Mouse (Mus musculus): ENCODE measurements at regions not wholly inside any gene's neighbourhood (a gene's known extent, or its start where the extent isn't known, plus 50 kb on each side); places are given as distances from the start of the nearest gene placed in this dataset.
"Not testable (repeated sequence)": the region's sequence is repeated elsewhere in the genome, so short reads cannot be mapped to it uniquely, and the experiment has no call there.

- H3K36me3 ChIP-seq (replicated peaks; ENCODE audit: control insufficient read depth, insufficient read depth, low read length): no peaks in the 10 kb centered on the region
- H3K9ac ChIP-seq (replicated peaks; ENCODE audit: low read depth, low read length): no peak overlapping the region
- no peak overlapping the region for H3K4me2 ChIP-seq (ENCODE audit: low read depth, low read length)
- no peaks in the 10 kb centered on the region for H3K27me3 ChIP-seq (ENCODE audit: control insufficient read depth, insufficient read depth, low read length)
- H3K4me1 ChIP-seq (ENCODE audit: control insufficient read depth, insufficient read depth): no peaks in the 10 kb centered on the region
- H3K27ac ChIP-seq (ENCODE audit: low read depth): no peak overlapping the region
- TF ChIP-seq EP300 (IDR thresholded peaks at IDR 0.05; ENCODE audit: low read depth) (no peak), CTCF (IDR thresholded peaks at IDR 0.05; ENCODE audit: low read depth) (no peak)
- DNase-seq (ENCODE audit: low spot score) (no peak), ATAC-seq (ENCODE audit: insufficient read depth, low read depth) (no peak)
- H3K4me3 ChIP-seq (ENCODE audit: low read depth, low read length): no peak overlapping the region
- H3K9me3 ChIP-seq (replicated peaks; ENCODE audit: control insufficient read depth, low read length): no peaks in the 10 kb centered on the region
These were observed 208.3 kb upstream of the Zfp770 start for GRCm38 (mm10) chr2:114409542-114409941.

GRCm38 (mm10) chr2:114407408-114407807, 206.1 kb upstream of the Zfp770 start:
- Histone ChIP-seq H3K9me3 (replicated peaks; ENCODE audit: control insufficient read depth, low read length) (no peaks in the 10 kb centered on the region), H3K36me3 (replicated peaks; ENCODE audit: control insufficient read depth, insufficient read depth, low read length) (no peaks in the 10 kb centered on the region), H3K27ac (ENCODE audit: low read depth) (no peak overlapping the region), H3K9ac (replicated peaks; ENCODE audit: low read depth, low read length) (no peak overlapping the region), H3K4me3 (ENCODE audit: low read depth, low read length) (no peak overlapping the region), H3K27me3 (ENCODE audit: control insufficient read depth, insufficient read depth, low read length) (no peaks in the 10 kb centered on the region), H3K4me2 (ENCODE audit: low read depth, low read length) (no peak overlapping the region), H3K4me1 (ENCODE audit: control insufficient read depth, insufficient read depth) (no peaks in the 10 kb centered on the region)
- TF ChIP-seq EP300 (IDR thresholded peaks at IDR 0.05; ENCODE audit: low read depth) (no peak), CTCF (IDR thresholded peaks at IDR 0.05; ENCODE audit: low read depth) (no peak)
- ATAC-seq (ENCODE audit: insufficient read depth, low read depth) (no peak), DNase-seq (ENCODE audit: low spot score) (no peak)
- 50% methylated on average over 5 of the region's 5 CpGs for WGBS

GRCm38 (mm10) chr2:114384566-114384965, 183.3 kb upstream of the Zfp770 start:
- H3K27ac ChIP-seq (ENCODE audit: low read depth): no peak overlapping the region
- no peak overlapping the region for H3K9ac ChIP-seq (replicated peaks; ENCODE audit: low read depth, low read length)
- H3K4me2 ChIP-seq (ENCODE audit: low read depth, low read length): no peak overlapping the region
- TF ChIP-seq EP300 (IDR thresholded peaks at IDR 0.05; ENCODE audit: low read depth): no peak
- TF ChIP-seq CTCF (IDR thresholded peaks at IDR 0.05; ENCODE audit: low read depth): no peak
- no peaks in the 10 kb centered on the region for H3K27me3 ChIP-seq (ENCODE audit: control insufficient read depth, insufficient read depth, low read length)
- DNase-seq (ENCODE audit: low spot score) (no peak), ATAC-seq (ENCODE audit: insufficient read depth, low read depth) (no peak)
- no peaks in the 10 kb centered on the region for H3K4me1 ChIP-seq (ENCODE audit: control insufficient read depth, insufficient read depth)
- no peaks in the 10 kb centered on the region for H3K36me3 ChIP-seq (replicated peaks; ENCODE audit: control insufficient read depth, insufficient read depth, low read length)
- H3K4me3 ChIP-seq (ENCODE audit: low read depth, low read length): no peak overlapping the region
- WGBS: 51% methylated on average over 3 of the region's 3 CpGs
- no peaks in the 10 kb centered on the region for H3K9me3 ChIP-seq (replicated peaks; ENCODE audit: control insufficient read depth, low read length)

- no peak overlapping the region for H3K9ac ChIP-seq (replicated peaks; ENCODE audit: low read depth, low read length)
- H3K4me3 ChIP-seq (ENCODE audit: low read depth, low read length): no peak overlapping the region
- no peaks in the 10 kb centered on the region for H3K27me3 ChIP-seq (ENCODE audit: control insufficient read depth, insufficient read depth, low read length)
- ATAC-seq (ENCODE audit: insufficient read depth, low read depth) (no peak), DNase-seq (ENCODE audit: low spot score) (no peak)
- TF ChIP-seq CTCF (IDR thresholded peaks at IDR 0.05; ENCODE audit: low read depth): no peak
- no peak for TF ChIP-seq EP300 (IDR thresholded peaks at IDR 0.05; ENCODE audit: low read depth)
- peaks cover 3% of the 10 kb centered on the region; the same call in 1 of the 2 replicates for H3K4me1 ChIP-seq (ENCODE audit: control insufficient read depth, insufficient read depth)
- WGBS: 35% methylated on average over 1 of the region's 1 CpGs
- no peak overlapping the region for H3K4me2 ChIP-seq (ENCODE audit: low read depth, low read length)
- no peaks in the 10 kb centered on the region for H3K36me3 ChIP-seq (replicated peaks; ENCODE audit: control insufficient read depth, insufficient read depth, low read length)
- H3K27ac ChIP-seq (ENCODE audit: low read depth): no peak overlapping the region
- no peaks in the 10 kb centered on the region for H3K9me3 ChIP-seq (replicated peaks; ENCODE audit: control insufficient read depth, low read length)
These were observed 177.7 kb upstream of the Zfp770 start for GRCm38 (mm10) chr2:114378844-114379533.

GRCm38 (mm10) chr2:114373476-114373875, 172.2 kb upstream of the Zfp770 start:
- Histone ChIP-seq H3K36me3 (replicated peaks; ENCODE audit: control insufficient read depth, insufficient read depth, low read length) (no peaks in the 10 kb centered on the region), H3K4me2 (ENCODE audit: low read depth, low read length) (peak overlapping the region; percentile 1; the same call in 1 of the 2 replicates), H3K9me3 (replicated peaks; ENCODE audit: control insufficient read depth, low read length) (no peaks in the 10 kb centered on the region), H3K27me3 (ENCODE audit: control insufficient read depth, insufficient read depth, low read length) (no peaks in the 10 kb centered on the region), H3K4me1 (ENCODE audit: control insufficient read depth, insufficient read depth) (peaks cover 6% of the 10 kb centered on the region), H3K9ac (replicated peaks; ENCODE audit: low read depth, low read length) (no peak overlapping the region), H3K27ac (ENCODE audit: low read depth) (no peak overlapping the region), H3K4me3 (ENCODE audit: low read depth, low read length) (no peak overlapping the region)
- DNase-seq (ENCODE audit: low spot score): no peak
- ATAC-seq (ENCODE audit: insufficient read depth, low read depth): no peak
- TF ChIP-seq CTCF (IDR thresholded peaks at IDR 0.05; ENCODE audit: low read depth): no peak
- no peak for TF ChIP-seq EP300 (IDR thresholded peaks at IDR 0.05; ENCODE audit: low read depth)
- WGBS: 36% methylated on average over 7 of the region's 7 CpGs

GRCm38 (mm10) chr2:114353876-114354275, 152.6 kb upstream of the Zfp770 start:
- not testable (repeated sequence) for H3K27me3 ChIP-seq (ENCODE audit: control insufficient read depth, insufficient read depth, low read length); H3K9ac ChIP-seq (replicated peaks; ENCODE audit: low read depth, low read length); H3K4me1 ChIP-seq (ENCODE audit: control insufficient read depth, insufficient read depth); H3K27ac ChIP-seq (ENCODE audit: low read depth); H3K36me3 ChIP-seq (replicated peaks; ENCODE audit: control insufficient read depth, insufficient read depth, low read length); ATAC-seq (ENCODE audit: insufficient read depth, low read depth); H3K9me3 ChIP-seq (replicated peaks; ENCODE audit: control insufficient read depth, low read length); H3K4me3 ChIP-seq (ENCODE audit: low read depth, low read length); DNase-seq (ENCODE audit: low spot score); H3K4me2 ChIP-seq (ENCODE audit: low read depth, low read length)
- WGBS: 57% methylated on average over 11 of the region's 11 CpGs

Data from heart, postnatal 0 days (tissue).